Mouse (Mus musculus) E14TG2a.4 (cell line): ENCODE measurements around the gene Selenon.

Experiments
- H3K27me3 ChIP-seq: 2 replicates; pipeline ENCODE4 v1.6.1; 2014; ENCODE audit warnings: low read length, control low read depth; ENCODE audit not compliant: insufficient read depth
- H3K36me3 ChIP-seq: 2 replicates; pipeline ENCODE4 v1.6.1; 2014; ENCODE audit warnings: low read length, control low read depth; ENCODE audit not compliant: insufficient read depth
- H3K4me1 ChIP-seq: replicated peaks from 2 replicates; pipeline ENCODE4 v1.6.1; 2014; ENCODE audit warnings: low read depth, low read length, control low read depth
- H3K4me3 ChIP-seq: replicated peaks from 2 replicates; pipeline ENCODE4 v1.5.1; 2014; ENCODE audit warnings: mild to moderate bottlenecking, low read length
- H3K9me3 ChIP-seq: 2 replicates; pipeline ENCODE4 v1.6.1; 2014; ENCODE audit warnings: low read length, control low read depth
- CTCF ChIP-seq: conservative IDR thresholded peaks from 2 replicates; pipeline ENCODE4 v1.5.1; 2014; ENCODE audit warnings: low read length
- NANOG ChIP-seq: IDR thresholded peaks from 2 replicates; pipeline ENCODE4 v1.6.1; 2014; ENCODE audit warnings: borderline replicate concordance, low read length, mixed read lengths
- POU5F1 ChIP-seq: IDR thresholded peaks from 2 replicates; pipeline ENCODE4 v1.6.1; 2014; ENCODE audit warnings: low read length, borderline replicate concordance

The Selenon gene

DNA sequence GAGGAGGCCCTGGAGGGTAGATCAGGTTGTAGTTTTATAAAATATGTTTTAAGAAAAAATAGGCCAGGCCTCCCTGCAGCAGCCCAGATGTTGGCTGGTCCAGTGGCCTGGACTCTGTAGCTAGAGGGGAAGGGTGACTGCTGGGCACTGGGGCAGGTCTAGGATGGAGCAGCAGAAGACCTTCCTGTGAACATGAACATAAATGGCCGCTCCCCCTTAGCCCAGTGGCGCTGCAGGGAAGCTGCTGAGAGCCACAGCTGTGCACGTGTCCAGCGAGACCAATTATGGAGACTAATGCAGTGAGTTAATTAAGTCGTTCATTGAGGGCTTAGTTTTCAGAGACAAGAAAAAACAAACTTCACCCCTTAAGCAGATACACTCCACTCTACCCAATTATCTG lies 26.2 kb downstream of the Selenon start:
- H3K9me3 ChIP-seq: no peaks in the 10 kb centered on the region
- no peaks in the 10 kb centered on the region for H3K27me3 ChIP-seq
- H3K4me1 ChIP-seq: peaks cover 45% of the 10 kb centered on the region
- TF ChIP-seq CTCF (no peak), POU5F1 (no peak), NANOG (no peak)
- H3K36me3 ChIP-seq: peaks cover 93% of the 10 kb centered on the region
- H3K4me3 ChIP-seq: no peak overlapping the region

DNA sequence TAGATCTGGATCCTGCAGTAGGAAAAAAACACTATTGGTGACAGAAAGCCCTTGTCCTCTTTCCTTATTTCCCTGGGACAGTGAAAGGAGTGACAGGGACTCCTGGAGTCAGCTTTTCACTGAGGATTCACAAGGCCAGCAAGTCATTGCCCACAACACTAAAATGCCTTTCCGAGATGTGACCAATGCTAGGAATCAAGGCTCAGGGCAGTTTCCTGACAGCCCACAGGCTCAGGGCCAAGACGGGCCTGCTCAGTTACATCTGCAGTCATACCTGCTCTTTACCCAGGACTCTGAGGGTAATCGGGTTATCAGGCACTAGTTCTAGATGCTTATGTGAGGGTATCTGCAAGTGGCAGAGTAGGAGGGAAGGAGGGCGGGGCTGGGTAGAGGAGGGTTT lies 28.5 kb downstream of the Selenon start:
- H3K4me1 ChIP-seq: peaks cover 45% of the 10 kb centered on the region
- H3K4me3 ChIP-seq: no peak overlapping the region
- no peak for TF ChIP-seq CTCF
- no peak for TF ChIP-seq NANOG
- TF ChIP-seq POU5F1: no peak
- no peaks in the 10 kb centered on the region for H3K27me3 ChIP-seq
- H3K36me3 ChIP-seq: peaks cover 84% of the 10 kb centered on the region
- no peaks in the 10 kb centered on the region for H3K9me3 ChIP-seq

DNA sequence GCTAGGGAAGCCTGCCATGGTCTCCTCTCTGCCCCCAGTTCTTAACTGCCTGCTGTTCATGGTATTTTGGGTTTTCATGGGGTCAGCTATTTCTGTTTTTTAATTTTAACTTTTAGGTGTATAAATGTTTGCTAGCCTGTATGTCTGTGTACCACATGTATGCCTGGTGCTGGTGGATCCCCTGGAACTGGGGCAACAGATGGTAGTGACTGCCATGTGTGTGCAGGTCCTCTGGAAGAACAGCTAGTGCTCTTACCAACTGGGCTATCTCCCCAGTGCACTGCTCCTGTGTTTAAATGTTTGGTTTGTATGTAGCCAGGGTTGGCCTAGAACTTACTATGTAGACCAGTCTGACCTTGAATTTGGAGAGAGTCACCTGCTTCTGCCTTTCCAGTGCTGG lies 32.7 kb downstream of the Selenon start:
- no peaks in the 10 kb centered on the region for H3K27me3 ChIP-seq
- no peaks in the 10 kb centered on the region for H3K9me3 ChIP-seq
- H3K4me1 ChIP-seq: peaks cover 71% of the 10 kb centered on the region
- no peak overlapping the region for H3K4me3 ChIP-seq
- H3K36me3 ChIP-seq: peaks cover 55% of the 10 kb centered on the region
- no peak for TF ChIP-seq NANOG
- TF ChIP-seq POU5F1: no peak
- no peak for TF ChIP-seq CTCF

DNA sequence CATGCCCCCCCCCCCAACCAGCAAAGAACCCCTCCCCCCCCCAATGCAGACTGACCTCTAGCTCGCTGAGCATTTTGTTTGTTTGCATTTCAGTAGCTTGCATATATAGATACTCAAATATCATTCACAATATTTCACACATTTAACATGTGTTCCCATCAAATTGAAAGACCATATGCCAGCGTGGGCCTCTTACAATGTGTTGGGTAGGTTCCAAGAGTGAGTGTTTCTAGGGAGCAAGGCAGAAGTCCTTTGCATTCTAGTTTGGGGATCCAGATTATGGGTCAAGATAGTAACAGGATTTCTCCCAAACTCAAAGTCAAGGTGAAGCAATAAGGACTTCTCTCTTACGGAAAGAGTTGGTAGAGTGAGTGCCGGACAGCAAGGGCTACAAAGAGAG lies 33.4 kb downstream of the Selenon start:
- peaks cover 71% of the 10 kb centered on the region for H3K4me1 ChIP-seq
- peaks cover 55% of the 10 kb centered on the region for H3K36me3 ChIP-seq
- no peaks in the 10 kb centered on the region for H3K9me3 ChIP-seq
- H3K4me3 ChIP-seq: no peak overlapping the region
- no peaks in the 10 kb centered on the region for H3K27me3 ChIP-seq
- TF ChIP-seq POU5F1: no peak
- TF ChIP-seq CTCF: no peak
- no peak for TF ChIP-seq NANOG

DNA sequence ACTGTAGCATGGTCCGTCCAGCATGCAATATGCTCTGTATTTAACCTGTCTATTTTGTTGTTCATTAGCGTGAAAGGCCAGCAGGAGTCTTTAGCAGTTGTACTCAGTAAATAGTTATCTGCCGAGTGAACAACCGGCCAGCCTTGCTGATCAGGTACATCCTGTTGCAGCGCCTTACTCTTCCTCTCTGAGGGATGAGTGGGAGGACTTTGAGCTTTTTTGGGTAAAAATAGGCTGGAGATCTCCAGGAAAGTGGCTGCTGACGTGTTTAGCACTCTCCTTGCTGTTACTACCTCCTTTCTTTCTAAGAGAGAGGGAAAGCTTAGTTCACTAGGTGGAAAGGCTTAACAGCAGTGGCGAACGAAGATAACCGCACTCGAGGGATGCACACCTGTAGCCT lies 34.2 kb downstream of the Selenon start:
- Histone ChIP-seq H3K36me3 (peaks cover 51% of the 10 kb centered on the region), H3K4me1 (peaks cover 68% of the 10 kb centered on the region), H3K9me3 (no peaks in the 10 kb centered on the region), H3K27me3 (no peaks in the 10 kb centered on the region), H3K4me3 (0 out of 2 replicates have a peak overlapping the region, but pooled peaks have one; percentile 49)
- TF ChIP-seq POU5F1: no peak

DNA sequence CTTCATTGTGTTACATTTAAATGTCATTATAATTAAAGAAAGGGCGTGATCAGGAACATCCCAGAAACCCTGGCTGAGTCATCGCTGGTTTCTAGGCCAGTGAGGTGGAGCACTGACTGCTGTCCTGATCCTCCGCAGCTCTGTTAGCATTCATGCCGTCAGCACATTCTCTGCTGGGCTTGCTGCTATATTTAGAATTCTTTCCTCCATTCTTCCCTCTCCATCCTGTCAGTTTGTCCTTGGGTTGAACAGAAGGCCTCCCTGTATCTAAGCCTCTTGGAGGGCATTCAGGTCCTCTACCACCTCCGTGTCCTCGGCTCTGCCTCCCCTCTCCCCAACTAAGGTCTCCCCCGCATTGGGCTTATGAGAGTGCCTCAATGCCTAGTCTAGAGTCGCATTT lies 35.0 kb downstream of the Selenon start:
- H3K27me3 ChIP-seq: no peaks in the 10 kb centered on the region
- H3K4me3 ChIP-seq: peak overlapping the region; percentile 49
- no peak for TF ChIP-seq POU5F1
- no peak for TF ChIP-seq NANOG
- TF ChIP-seq CTCF: no peak
- peaks cover 66% of the 10 kb centered on the region for H3K4me1 ChIP-seq
- no peaks in the 10 kb centered on the region for H3K9me3 ChIP-seq
- H3K36me3 ChIP-seq: peaks cover 48% of the 10 kb centered on the region

DNA sequence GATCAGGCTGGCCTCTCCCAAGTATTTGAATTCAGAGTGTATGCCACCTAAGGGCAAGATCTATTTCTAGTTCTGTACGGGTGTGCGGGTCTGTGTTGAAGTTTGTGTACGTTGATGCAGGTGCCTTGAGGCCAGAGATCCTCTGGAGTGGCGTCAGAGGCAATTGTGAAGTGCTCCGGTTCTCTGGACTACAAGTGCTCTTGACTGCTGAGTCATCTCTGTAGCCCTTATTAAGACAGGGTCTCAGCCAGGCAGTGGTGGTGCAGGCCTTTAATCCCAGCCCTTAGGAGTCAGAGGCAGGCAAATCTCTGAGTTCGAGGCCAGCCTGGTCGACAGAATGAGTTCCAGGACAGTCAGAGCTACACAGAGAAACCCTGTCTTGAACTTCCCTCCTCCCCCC lies 36.4 kb downstream of the Selenon start:
- Histone ChIP-seq H3K9me3 (no peaks in the 10 kb centered on the region), H3K27me3 (no peaks in the 10 kb centered on the region), H3K4me1 (peaks cover 61% of the 10 kb centered on the region), H3K4me3 (no peak overlapping the region), H3K36me3 (peaks cover 36% of the 10 kb centered on the region)
- TF ChIP-seq NANOG (no peak), CTCF (no peak)

DNA sequence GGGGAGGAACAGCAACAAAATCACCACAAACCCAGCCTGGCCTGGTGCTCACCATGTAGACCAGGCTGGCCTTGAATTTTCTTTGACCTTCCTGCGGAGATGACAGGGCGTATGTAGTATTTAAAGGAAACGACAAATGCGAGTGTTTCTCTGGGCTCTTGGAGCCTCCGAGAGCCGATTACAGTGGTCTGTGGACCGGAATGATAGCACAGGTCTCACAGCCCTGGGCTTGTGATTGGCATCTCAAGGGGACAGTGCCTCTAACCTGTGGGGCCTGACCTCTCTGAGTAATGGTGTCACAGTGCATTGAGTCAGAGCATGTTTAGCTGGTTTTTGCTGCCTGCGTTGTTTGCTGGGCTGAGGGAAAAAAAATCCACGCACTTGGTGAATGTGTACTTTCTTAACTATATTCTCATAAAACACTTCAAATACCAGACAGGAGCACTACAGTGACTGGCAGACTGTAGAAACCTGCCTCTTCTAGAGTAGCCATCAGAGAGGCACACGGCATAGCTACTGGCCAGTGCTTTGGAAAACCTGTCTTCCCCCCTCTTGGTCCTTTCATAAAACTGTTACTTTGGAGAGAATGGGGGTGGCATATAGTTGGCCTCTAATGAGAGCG lies 37.5 kb downstream of the Selenon start:
- Histone ChIP-seq H3K9me3 (no peaks in the 10 kb centered on the region), H3K36me3 (peaks cover 29% of the 10 kb centered on the region), H3K4me3 (no peak overlapping the region; the same call in 1 of the 2 replicates), H3K27me3 (no peaks in the 10 kb centered on the region), H3K4me1 (peaks cover 57% of the 10 kb centered on the region)
- TF ChIP-seq NANOG (no peak), POU5F1 (no peak), CTCF (no peak)

DNA sequence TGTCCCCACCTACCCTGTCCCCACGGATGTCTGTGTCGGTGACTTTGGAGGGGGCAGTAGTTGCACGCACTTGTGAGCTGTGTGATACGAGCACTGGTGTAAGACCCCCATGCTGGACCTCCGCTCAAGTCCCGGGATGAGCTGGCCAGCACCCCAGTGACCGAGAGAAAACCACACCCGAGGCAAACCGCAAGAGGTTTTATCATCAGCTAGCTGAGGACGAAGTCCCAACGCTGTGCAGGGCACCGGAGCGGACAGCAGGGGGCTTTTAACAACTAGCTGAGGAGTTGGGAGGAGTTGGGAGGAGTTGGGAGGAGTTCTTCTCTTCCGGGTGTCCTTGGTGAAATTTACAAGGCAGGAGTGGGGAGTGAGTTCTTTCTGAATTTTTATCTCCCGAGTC lies 39.2 kb downstream of the Selenon start:
- H3K4me3 ChIP-seq: no peak overlapping the region
- H3K9me3 ChIP-seq: no peaks in the 10 kb centered on the region
- TF ChIP-seq POU5F1 (no peak), NANOG (no peak), CTCF (no peak)

More for the DNA sequence above, 39.2 kb downstream of the Selenon start:
- Histone ChIP-seq H3K36me3 (peaks cover 18% of the 10 kb centered on the region), H3K4me1 (peaks cover 54% of the 10 kb centered on the region), H3K27me3 (peaks cover 3% of the 10 kb centered on the region)
